Comparison of ENCODE assay signal across 22 mouse cellular contexts in the genomic region with DNA sequence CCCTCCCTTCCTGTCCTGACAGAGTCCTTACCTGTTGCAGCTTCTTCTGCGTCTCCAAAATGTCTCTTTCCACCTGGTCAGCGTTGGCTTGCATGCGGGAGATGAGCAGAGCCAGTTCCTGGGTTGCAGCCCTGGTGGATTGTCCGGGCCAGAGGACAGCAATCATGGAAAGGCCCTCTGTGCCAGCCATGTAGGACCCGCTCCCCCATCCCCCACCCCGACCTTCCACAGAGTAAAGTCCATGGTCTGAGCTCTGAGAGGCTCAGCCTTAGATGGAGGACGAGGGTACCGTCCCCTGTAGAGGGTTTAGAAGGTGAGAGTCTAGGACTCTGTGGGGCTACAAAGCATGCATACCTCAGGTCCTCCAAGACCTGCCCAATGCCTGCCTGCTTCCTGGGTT. TPM values are rescaled to one million over a fixed set of nuclear protein-coding genes. Genes with fewer than 3 reads are reported as not detected.
DNase-seq lines count a peak whose midpoint lies in the region; ATAC-seq and TF ChIP-seq lines count a peak whose summit lies in the region.
"Had no signal": no experiment of that assay in that cellular context is flagged by ENCODE, and none has a peak within 500 bp of the region (broad histone marks: within the 10 kb centered on the region; RNA-seq: fewer than 3 reads in every experiment).

No protein-coding gene starts in this region.

- peak; percentile 48 for DNase-seq in kidney, postnatal 10 days
- DNase-seq in kidney, adult 11 months = no peak
- peak; percentile 60 to 80 for DNase-seq in kidney, postnatal 36 days
- DNase-seq in liver, postnatal 0 days = peak; percentile 25
- DNase-seq: adrenal gland, adult 2 months; adrenal gland, postnatal 10 days; adrenal gland, postnatal 25 days; cerebellum, adult 11 months; cerebellum, adult 18-20 months; cerebellum, adult 8-10 months; cerebellum, adult 9-11 months; cerebellum, postnatal 14 days; cerebellum, postnatal 36 days; embryo, embryonic 11 days had no signal

- no peaks in the 10 kb centered on the region for H3K9me3 ChIP-seq in kidney, embryonic 15.5 days (replicated peaks)
- H3K9me3 ChIP-seq in liver, postnatal 0 days (ENCODE audit: low read length) = no peaks in the 10 kb centered on the region
- no peaks in the 10 kb centered on the region for H3K9me3 ChIP-seq in liver, embryonic 12.5 days (replicated peaks)
- H3K9me3 ChIP-seq: embryonic facial prominence, embryonic 13.5 days; embryonic facial prominence, embryonic 15.5 days; forebrain, embryonic 10.5 days; forebrain, embryonic 12.5 days had no signal

- WGBS in kidney, embryonic 15.5 days = 89% methylated on average over 8 of the region's 8 CpGs
- 67% methylated on average over 8 of the region's 8 CpGs for WGBS in liver, postnatal 0 days (ENCODE audit: insufficient replicate concordance)
- WGBS in liver, embryonic 12.5 days (ENCODE audit: insufficient replicate concordance) = 60% methylated on average over 8 of the region's 8 CpGs

- no peak overlapping the region for H3K27ac ChIP-seq in kidney, embryonic 15.5 days
- H3K27ac ChIP-seq in liver, postnatal 0 days (ENCODE audit: low read depth) = no peak overlapping the region
- no peak overlapping the region for H3K27ac ChIP-seq in liver, embryonic 12.5 days
- H3K27ac ChIP-seq: embryonic facial prominence, embryonic 13.5 days; embryonic facial prominence, embryonic 15.5 days; forebrain, embryonic 10.5 days; forebrain, embryonic 12.5 days had no signal

- H3K27me3 ChIP-seq in kidney, embryonic 15.5 days = peaks cover 29% of the 10 kb centered on the region
- 0 out of 2 replicates have a peak, but pooled peaks cover 7% of the 10 kb centered on the region for H3K27me3 ChIP-seq in liver, postnatal 0 days (ENCODE audit: insufficient read depth, low read length)
- peaks cover 85% of the 10 kb centered on the region for H3K27me3 ChIP-seq in liver, embryonic 12.5 days (replicated peaks)

- H3K4me3 ChIP-seq in kidney, embryonic 15.5 days (replicated peaks) = no peak overlapping the region
- no peak overlapping the region for H3K4me3 ChIP-seq in liver, postnatal 0 days (ENCODE audit: low read depth, low read length)
- H3K4me3 ChIP-seq in liver, embryonic 12.5 days = no peak overlapping the region
- H3K4me3 ChIP-seq: embryonic facial prominence, embryonic 13.5 days; embryonic facial prominence, embryonic 15.5 days; erythroblast, embryonic 14.5 days; forebrain, embryonic 10.5 days; forebrain, embryonic 12.5 days had no signal

- no peak overlapping the region for H3K9ac ChIP-seq in kidney, embryonic 15.5 days
- no peak overlapping the region for H3K9ac ChIP-seq in liver, postnatal 0 days (replicated peaks)
- H3K9ac ChIP-seq in liver, embryonic 12.5 days = no peak overlapping the region
- H3K9ac ChIP-seq: embryonic facial prominence, embryonic 13.5 days; embryonic facial prominence, embryonic 15.5 days; forebrain, embryonic 12.5 days had no signal

- no peak for ATAC-seq in kidney, embryonic 15.5 days (replicated peaks; ENCODE audit: low FRiP score)
- no peak for ATAC-seq in liver, postnatal 0 days
- no peak for ATAC-seq in liver, embryonic 12.5 days
- ATAC-seq: forebrain, embryonic 14.5 days had no signal

- TF ChIP-seq CTCF in liver, postnatal 0 days (IDR thresholded peaks at IDR 0.05; ENCODE audit: low read depth) = no peak

- no peak for TF ChIP-seq EP300 in liver, postnatal 0 days (IDR thresholded peaks at IDR 0.05; ENCODE audit: low read depth)

- H3K36me3 ChIP-seq in kidney, embryonic 15.5 days = no peaks in the 10 kb centered on the region
- no peaks in the 10 kb centered on the region for H3K36me3 ChIP-seq in liver, postnatal 0 days (replicated peaks; ENCODE audit: insufficient read depth, low read length)
- no peaks in the 10 kb centered on the region for H3K36me3 ChIP-seq in liver, embryonic 12.5 days
- H3K36me3 ChIP-seq: embryonic facial prominence, embryonic 13.5 days; embryonic facial prominence, embryonic 15.5 days; forebrain, embryonic 10.5 days; forebrain, embryonic 12.5 days had no signal

- H3K4me2 ChIP-seq in kidney, embryonic 15.5 days = no peak overlapping the region
- no peak overlapping the region for H3K4me2 ChIP-seq in liver, postnatal 0 days (ENCODE audit: low read depth, low read length)
- no peak overlapping the region for H3K4me2 ChIP-seq in liver, embryonic 12.5 days
- H3K4me2 ChIP-seq: embryonic facial prominence, embryonic 13.5 days; embryonic facial prominence, embryonic 15.5 days; forebrain, embryonic 12.5 days had no signal

- peaks cover 30% of the 10 kb centered on the region for H3K4me1 ChIP-seq in kidney, embryonic 15.5 days
- peaks cover 5% of the 10 kb centered on the region for H3K4me1 ChIP-seq in liver, postnatal 0 days (ENCODE audit: insufficient read depth)
- H3K4me1 ChIP-seq in liver, embryonic 12.5 days = peaks cover 12% of the 10 kb centered on the region

RNA-seq across cellular contexts. Expression of a gene that starts 3.0 kb away (rescaled TPM):
- polyA plus RNA-seq in kidney, embryonic 15.5 days (2015; fragmentation: Nextera tagmentation; extraction: Ambion mirVana) = 2.8 and 2.9 TPM in 2 replicates
- 0.06 and 0.07 TPM in 2 replicates for polyA plus RNA-seq in liver, postnatal 0 days (2015; fragmentation: Nextera tagmentation; extraction: Ambion mirVana)
- polyA plus RNA-seq in liver, embryonic 12.5 days (2016; fragmentation: Nextera tagmentation; extraction: Ambion mirVana) = 0.30 and 0.31 TPM in 2 replicates

RNA-seq across cellular contexts. Expression of a gene that starts 36.1 kb away (rescaled TPM):
- polyA plus RNA-seq in kidney, embryonic 15.5 days (2015; fragmentation: Nextera tagmentation; extraction: Ambion mirVana) = 32.6 and 35.9 TPM in 2 replicates
- polyA plus RNA-seq in liver, postnatal 0 days (2015; fragmentation: Nextera tagmentation; extraction: Ambion mirVana) = 258 and 304 TPM in 2 replicates
- 15.3 and 19.7 TPM in 2 replicates for polyA plus RNA-seq in liver, embryonic 12.5 days (2016; fragmentation: Nextera tagmentation; extraction: Ambion mirVana)

RNA-seq across cellular contexts. Expression of a gene that starts 36.2 kb away (rescaled TPM):
- polyA plus RNA-seq in kidney, embryonic 15.5 days (2015; fragmentation: Nextera tagmentation; extraction: Ambion mirVana) = 75.6 and 79.4 TPM in 2 replicates
- polyA plus RNA-seq in liver, postnatal 0 days (2015; fragmentation: Nextera tagmentation; extraction: Ambion mirVana) = 20.7 and 22.8 TPM in 2 replicates
- polyA plus RNA-seq in liver, embryonic 12.5 days (2016; fragmentation: Nextera tagmentation; extraction: Ambion mirVana) = 43.4 and 44.0 TPM in 2 replicates

RNA-seq across cellular contexts. Expression of a gene that starts 39.1 kb away (rescaled TPM):
- 91.3 and 96.5 TPM in 2 replicates for polyA plus RNA-seq in kidney, embryonic 15.5 days (2015; fragmentation: Nextera tagmentation; extraction: Ambion mirVana)
- polyA plus RNA-seq in liver, postnatal 0 days (2015; fragmentation: Nextera tagmentation; extraction: Ambion mirVana) = 20.9 and 23.8 TPM in 2 replicates
- 66.4 and 66.8 TPM in 2 replicates for polyA plus RNA-seq in liver, embryonic 12.5 days (2016; fragmentation: Nextera tagmentation; extraction: Ambion mirVana)

RNA-seq across cellular contexts. Expression of a gene that starts 45.8 kb away (rescaled TPM):
- polyA plus RNA-seq in kidney, embryonic 15.5 days (2015; fragmentation: Nextera tagmentation; extraction: Ambion mirVana) = 0.22 and 0.32 TPM in 2 replicates
- not detected in 2 replicates for polyA plus RNA-seq in liver, postnatal 0 days (2015; fragmentation: Nextera tagmentation; extraction: Ambion mirVana)
- not detected in 2 replicates for polyA plus RNA-seq in liver, embryonic 12.5 days (2016; fragmentation: Nextera tagmentation; extraction: Ambion mirVana)
- polyA plus RNA-seq: erythroblast, embryonic 14.5 days had no signal
